Mouse (Mus musculus) thymus, adult 2 months (tissue): ENCODE data around the gene Bag5. TPM values are rescaled to one million over a fixed set of nuclear protein-coding genes. Genes with fewer than 3 reads are reported as not detected.
"Not testable (repeated sequence)": the region's sequence is repeated elsewhere in the genome, so short reads cannot be mapped to it uniquely, and the experiment has no call there.

Source experiments
- DNase-seq: peaks from one replicate; pipeline ENCODE4 v3.0.0; 2021
- H3K27ac ChIP-seq: fragments of 200-500 bp; 2 replicates; pipeline ENCODE4 v1.5.1; 2012; ENCODE audit warnings: low read length, control low read depth; ENCODE audit not compliant: control insufficient read depth, insufficient read depth
- H3K27me3 ChIP-seq: fragments of 200-500 bp; 2 replicates; pipeline ENCODE4 v1.6.1; 2012; ENCODE audit warnings: mild to moderate bottlenecking, low read length, moderate library complexity, mixed read lengths; ENCODE audit not compliant: control insufficient read depth, insufficient read depth
- H3K36me3 ChIP-seq: fragments of 200-500 bp; 2 replicates; pipeline ENCODE4 v1.6.1; 2012; ENCODE audit warnings: mild to moderate bottlenecking, low read length, moderate library complexity; ENCODE audit not compliant: control insufficient read depth, insufficient read depth
- H3K4me1 ChIP-seq: fragments of 200-500 bp; replicated peaks from 2 replicates; pipeline ENCODE4 v1.6.1; 2012; ENCODE audit warnings: low read length; ENCODE audit not compliant: control insufficient read depth, insufficient read depth
- H3K4me3 ChIP-seq: fragments of 200-500 bp; 2 replicates; pipeline ENCODE4 v1.5.1; 2012; ENCODE audit warnings: mild to moderate bottlenecking, low read length, control low read depth, moderate library complexity; ENCODE audit not compliant: control insufficient read depth, insufficient read depth
- CTCF ChIP-seq: fragments of 200-500 bp; IDR thresholded peaks from 2 replicates; pipeline ENCODE4 v1.5.1; 2012; ENCODE audit warnings: mild to moderate bottlenecking, control low read depth, low read length, moderate library complexity, borderline replicate concordance; ENCODE audit not compliant: control insufficient read depth, poor library complexity, insufficient read depth; ENCODE audit errors: extremely low read depth
- POLR2A ChIP-seq: fragments of 200-500 bp; IDR thresholded peaks from 2 replicates; pipeline ENCODE4 v1.6.1; 2012; ENCODE audit warnings: mild to moderate bottlenecking, low read length, control low read depth, moderate library complexity; ENCODE audit not compliant: control insufficient read depth, poor library complexity, insufficient read depth; ENCODE audit errors: extremely low read depth
- WGBS: fragments of 180-500 bp; shearing (Covaris S2); methylation state at CpG from one replicate; pipeline ENCODE4 v1.1.7; 2018; 5-methylcytosine and 5-hydroxymethylcytosine counted together
- polyA plus RNA-seq: library from polyadenylated mRNA; depleted of rRNA; stranded (reverse); fragments of >200 nt; gene quantifications from 2 replicates; pipeline ENCODE4 v1.2.3, GENCODE M21; 2012

The Bag5 gene
- polyA plus RNA-seq, 1 experiment, result 12.8 TPM

- no peaks in the 10 kb centered on the region for H3K27me3 ChIP-seq
- H3K4me1 ChIP-seq, result 0 out of 2 replicates have a peak, but pooled peaks cover 2% of the 10 kb centered on the region
- no peak for DNase-seq
- WGBS, result 91% methylated on average over 12 of the region's 12 CpGs
- H3K27ac ChIP-seq, result no peak overlapping the region
- H3K4me3 ChIP-seq, result no peak overlapping the region
- H3K36me3 ChIP-seq, result 0 out of 2 replicates have a peak, but pooled peaks cover 3% of the 10 kb centered on the region
- no peak for TF ChIP-seq CTCF
- TF ChIP-seq POLR2A, result no peak
Measured at GRCm38 (mm10) chr12:111725338-111726121, 12.5 kb upstream of the Bag5 start.

DNA sequence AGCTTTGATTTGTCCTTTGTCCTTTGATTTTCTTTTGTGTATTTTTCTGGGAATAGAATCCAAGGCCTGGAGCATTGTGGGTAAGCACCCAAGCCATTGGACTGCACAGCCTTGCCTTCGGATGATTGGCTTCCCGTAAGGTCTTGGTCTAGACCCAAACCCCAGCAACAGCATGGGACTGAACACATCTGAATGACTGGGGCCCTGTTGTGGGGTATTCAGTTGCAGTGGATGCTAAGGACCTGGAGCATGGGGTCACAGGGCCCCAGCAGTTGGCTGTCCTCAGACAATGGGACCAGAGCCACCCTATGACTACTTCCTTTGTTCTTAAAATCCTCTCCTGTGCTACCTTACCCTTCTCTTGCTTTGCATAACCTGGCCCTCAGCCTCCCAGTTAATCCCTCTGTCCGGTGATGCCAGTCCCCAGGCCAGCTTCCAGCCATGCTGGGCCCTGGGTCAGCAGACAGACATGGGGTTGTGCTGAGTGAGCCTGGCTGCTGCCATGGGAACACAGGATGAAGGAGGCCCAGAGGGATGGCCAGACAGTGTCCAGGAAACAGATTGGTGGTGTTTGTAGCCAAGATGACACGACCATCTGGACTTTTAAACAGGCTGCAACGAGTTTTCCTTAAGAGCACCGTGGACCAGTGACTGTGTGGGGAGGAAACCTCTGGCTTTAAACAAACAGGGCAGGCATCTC lies 11.7 kb upstream of the Bag5 start:
- Histone ChIP-seq H3K27me3 (no peaks in the 10 kb centered on the region), H3K4me1 (0 out of 2 replicates have a peak, but pooled peaks cover 2% of the 10 kb centered on the region), H3K4me3 (no peak overlapping the region), H3K27ac (no peak overlapping the region), H3K36me3 (0 out of 2 replicates have a peak, but pooled peaks cover 3% of the 10 kb centered on the region)
- DNase-seq, result no peak
- 92% methylated on average over 6 of the region's 6 CpGs for WGBS
- no peak for TF ChIP-seq POLR2A

DNA sequence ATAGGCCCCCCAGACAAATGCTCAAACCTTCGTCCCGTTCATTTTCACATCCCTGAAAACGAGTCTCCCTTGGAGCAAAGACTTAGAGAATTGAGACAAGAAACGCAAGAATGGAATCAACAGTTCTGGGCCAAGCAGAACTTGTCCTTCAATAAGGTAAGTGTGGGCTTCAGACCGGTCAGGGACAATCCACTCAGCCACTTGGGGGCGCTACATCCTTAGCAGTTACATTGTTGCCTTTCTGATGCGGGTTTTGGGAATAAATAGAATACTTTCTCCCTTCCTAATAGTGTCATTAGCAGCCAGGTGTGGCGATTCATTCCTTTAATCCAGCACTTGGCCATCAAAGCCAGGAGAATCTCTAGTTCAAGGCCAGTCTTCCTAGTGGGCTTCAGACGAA lies 9.6 kb upstream of the Bag5 start:
- H3K27me3 ChIP-seq, result no peaks in the 10 kb centered on the region
- WGBS, result 84% methylated on average over 9 of the region's 9 CpGs
- TF ChIP-seq POLR2A (no peak), CTCF (no peak)
- DNase-seq, result peak; percentile 28
- 0 out of 2 replicates have a peak, but pooled peaks cover 4% of the 10 kb centered on the region for H3K4me1 ChIP-seq
- 0 out of 2 replicates have a peak, but pooled peaks cover 3% of the 10 kb centered on the region for H3K36me3 ChIP-seq
- H3K27ac ChIP-seq, result no peak overlapping the region
- H3K4me3 ChIP-seq, result no peak overlapping the region

- Histone ChIP-seq H3K27ac (no peak overlapping the region), H3K36me3 (0 out of 2 replicates have a peak, but pooled peaks cover 3% of the 10 kb centered on the region), H3K27me3 (no peaks in the 10 kb centered on the region), H3K4me3 (no peak overlapping the region), H3K4me1 (0 out of 2 replicates have a peak, but pooled peaks cover 2% of the 10 kb centered on the region)
- no peak for DNase-seq
- TF ChIP-seq POLR2A (no peak), CTCF (no peak)
- 53% methylated on average over 4 of the region's 4 CpGs for WGBS
Measured at GRCm38 (mm10) chr12:111720222-111720621, 7.2 kb upstream of the Bag5 start.

DNA sequence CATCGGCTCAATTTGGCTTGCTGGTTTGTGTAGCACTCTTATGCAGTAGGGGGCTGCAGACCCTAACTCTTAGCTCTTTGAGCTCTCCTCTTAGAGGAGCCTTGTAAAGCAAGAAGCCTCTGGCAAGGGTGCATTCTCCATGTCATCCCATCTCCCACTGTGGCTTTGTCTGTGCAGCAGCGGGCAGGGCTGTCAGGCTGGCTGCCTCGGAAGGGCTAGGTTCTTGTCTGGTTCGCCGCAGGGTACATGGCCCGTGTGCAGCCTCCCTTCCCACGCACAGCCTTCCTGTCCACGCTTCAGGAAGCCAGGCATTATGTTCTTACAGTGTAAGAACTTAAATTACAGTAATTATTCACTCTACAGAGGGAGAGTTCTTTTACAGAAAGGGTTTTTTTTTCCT lies 5.6 kb upstream of the Bag5 start:
- no peak for TF ChIP-seq POLR2A
- TF ChIP-seq CTCF, result no peak
- Histone ChIP-seq H3K27me3 (no peaks in the 10 kb centered on the region), H3K36me3 (no peaks in the 10 kb centered on the region), H3K4me1 (peaks cover 8% of the 10 kb centered on the region), H3K4me3 (no peak overlapping the region), H3K27ac (no peak overlapping the region)
- WGBS, result 70% methylated on average over 8 of the region's 8 CpGs
- DNase-seq, result no peak

- no peak for DNase-seq
- Histone ChIP-seq H3K27me3 (no peaks in the 10 kb centered on the region), H3K4me1 (peaks cover 14% of the 10 kb centered on the region), H3K4me3 (no peak overlapping the region), H3K27ac (no peak overlapping the region), H3K36me3 (no peaks in the 10 kb centered on the region)
- WGBS, result 98% methylated on average over 7 of the region's 7 CpGs
- no peak for TF ChIP-seq CTCF
- TF ChIP-seq POLR2A, result no peak
Measured at GRCm38 (mm10) chr12:111716505-111716904, 3.4 kb upstream of the Bag5 start.

- Histone ChIP-seq H3K4me1 (peaks cover 14% of the 10 kb centered on the region), H3K36me3 (peaks cover 20% of the 10 kb centered on the region)
- DNase-seq, H3K4me3 ChIP-seq, H3K27me3 ChIP-seq, H3K27ac ChIP-seq: not testable (repeated sequence)
- 78% methylated on average over 6 of the region's 6 CpGs for WGBS
Measured at GRCm38 (mm10) chr12:111713880-111714279, 823 bp upstream of the Bag5 start.
